Mouse (Mus musculus) frontal cortex, postnatal 36 days (tissue): ENCODE measurements around the gene Sfmbt2.
"Not testable (repeated sequence)": the region's sequence is repeated elsewhere in the genome, so short reads cannot be mapped to it uniquely, and the experiment has no call there.

ENCODE experiments used
- DNase-seq, 2 experiments: peaks; one replicate each; pipeline ENCODE4 v3.0.0; 2022; ENCODE audit warnings: low spot score in 2 of 2

The Sfmbt2 gene

GRCm38 (mm10) chr2:10370176-10370575 is at the start of gene Sfmbt2:
Gene Sfmbt2 (plus strand): TSS chr2:10370510.
- DNase-seq = no peak

DNA sequence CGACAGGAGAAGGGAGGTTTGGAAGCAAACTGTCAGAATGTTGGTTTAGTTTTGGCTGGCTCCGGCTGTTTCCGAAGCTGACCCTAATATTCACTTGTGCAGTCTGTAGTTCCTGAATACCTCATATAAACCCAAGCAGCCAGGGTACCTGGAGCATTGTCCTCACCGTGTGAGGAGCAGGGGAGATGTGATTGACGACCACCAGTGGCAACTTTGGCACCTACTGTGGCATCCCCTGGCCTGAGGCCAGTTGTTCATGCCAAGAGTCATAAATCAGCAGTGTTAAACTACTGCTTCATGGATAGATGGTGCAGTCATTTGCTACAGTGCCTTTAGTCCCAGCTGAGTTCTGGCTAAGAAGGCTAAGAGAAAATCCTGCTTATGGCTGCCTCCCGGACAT is 49.2 kb upstream of the Sfmbt2 start:
- no peak for DNase-seq

DNA sequence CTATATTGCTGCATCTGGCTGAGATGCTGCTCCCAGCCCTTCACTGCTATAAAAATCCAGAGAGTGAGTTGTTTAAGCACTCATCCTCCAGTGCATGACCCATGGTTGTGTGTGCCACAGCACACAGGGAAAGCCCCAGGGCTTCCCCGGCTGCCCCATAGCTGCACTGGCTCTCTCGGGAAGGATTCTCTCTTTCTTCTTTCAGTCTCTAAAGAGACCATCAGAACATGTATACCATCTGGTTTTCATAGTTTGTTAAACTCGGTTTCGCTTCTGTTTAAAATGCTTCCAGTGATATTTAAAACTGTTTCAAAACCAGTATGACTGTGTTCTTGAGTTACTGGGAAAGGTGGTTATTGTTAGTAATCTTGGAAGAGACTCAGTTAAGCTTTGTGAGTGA is 47.1 kb upstream of the Sfmbt2 start:
- no peak for DNase-seq

GRCm38 (mm10) chr2:10324980-10325379 is 45.3 kb upstream of the Sfmbt2 start:
- DNase-seq = no peak

- no peak for DNase-seq
These were observed 40.1 kb upstream of the Sfmbt2 start for GRCm38 (mm10) chr2:10330216-10330615.

DNA sequence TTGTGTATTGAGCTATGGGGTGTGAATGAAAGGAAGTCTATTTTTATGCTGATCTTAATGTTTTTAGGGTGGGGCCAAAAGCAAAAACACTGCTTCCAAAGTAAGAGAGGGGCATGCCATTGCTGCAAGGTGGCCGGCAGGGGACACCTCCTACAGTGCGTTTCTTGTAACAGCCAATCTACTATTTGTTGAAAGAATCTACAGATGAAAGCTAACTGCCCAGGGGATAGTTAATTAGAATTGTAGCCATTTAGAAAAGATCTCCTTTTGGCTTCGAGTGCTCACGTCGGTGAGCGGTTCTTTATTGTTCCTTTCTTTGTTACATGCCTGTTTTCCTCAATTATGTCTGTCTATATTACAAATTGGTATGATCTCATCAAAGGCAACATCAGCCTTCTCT is 36.0 kb upstream of the Sfmbt2 start:
- DNase-seq = no peak

- DNase-seq = no peak
These were observed 35.2 kb upstream of the Sfmbt2 start for GRCm38 (mm10) chr2:10335037-10335608.

DNA sequence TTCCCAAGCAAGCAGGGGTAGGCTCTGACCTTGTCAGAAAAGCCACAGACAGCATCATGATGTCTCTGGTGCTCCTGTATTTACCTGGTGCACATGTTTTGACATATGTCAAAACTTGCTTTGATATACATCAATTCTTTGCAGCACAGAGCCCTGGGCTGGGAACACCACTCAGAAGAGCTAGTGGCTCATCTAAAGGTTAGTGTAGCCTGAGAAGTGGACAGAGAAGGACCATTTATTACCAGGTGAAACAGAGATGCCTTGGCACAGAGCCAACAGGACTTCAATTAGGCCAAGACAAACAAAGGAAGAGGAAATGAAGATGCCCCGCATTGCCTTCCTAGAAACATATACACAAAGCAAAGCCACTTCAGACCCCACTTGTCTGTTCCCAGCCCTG is 30.3 kb upstream of the Sfmbt2 start:
- no peak for DNase-seq

DNA sequence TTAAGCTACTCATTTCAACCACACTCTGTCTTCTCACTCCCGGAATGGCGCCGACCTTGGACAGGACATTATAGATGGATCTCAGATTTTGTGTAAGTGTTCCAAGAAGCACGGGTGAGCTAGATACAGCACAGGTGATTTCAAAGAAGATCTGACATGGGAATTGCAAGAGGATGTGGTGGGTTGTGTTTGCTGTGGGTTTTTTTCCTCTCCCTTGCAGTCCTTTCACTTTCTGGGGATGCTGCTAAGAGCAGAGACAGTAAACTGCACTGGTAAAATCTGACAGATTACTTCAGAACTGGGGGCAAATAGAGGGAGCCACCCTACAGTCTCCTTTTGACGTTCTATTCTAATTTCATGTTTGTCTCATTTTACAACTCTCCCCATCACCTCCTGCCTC is 26.8 kb upstream of the Sfmbt2 start:
- no peak for DNase-seq

DNA sequence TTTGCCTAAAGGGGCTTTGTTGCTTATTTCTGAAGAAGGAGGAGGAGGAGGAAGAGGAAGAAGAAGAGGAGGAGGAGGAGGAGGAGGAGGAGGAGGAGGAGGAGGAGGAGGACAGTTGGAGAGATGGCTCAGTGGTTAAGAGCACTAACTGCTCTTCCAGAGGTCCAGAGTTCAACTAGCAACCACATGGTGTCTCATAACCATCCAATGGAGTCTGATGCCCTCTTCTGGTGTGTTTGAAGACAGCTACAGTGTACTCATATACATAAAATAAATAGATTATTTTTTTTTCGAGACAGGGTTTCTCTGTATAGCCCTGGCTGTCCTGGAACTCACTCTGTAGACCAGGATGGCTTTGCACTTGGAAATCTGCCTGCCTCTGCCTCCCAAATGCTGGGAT is 26.2 kb upstream of the Sfmbt2 start:
- DNase-seq = not testable (repeated sequence)

- DNase-seq = no peak
These were observed 23.1 kb upstream of the Sfmbt2 start for GRCm38 (mm10) chr2:10347193-10347592.

- no peak for DNase-seq
These were observed 22.3 kb upstream of the Sfmbt2 start for GRCm38 (mm10) chr2:10348036-10348435.

GRCm38 (mm10) chr2:10350266-10350810 is 20.0 kb upstream of the Sfmbt2 start:
- no peak for DNase-seq

DNA sequence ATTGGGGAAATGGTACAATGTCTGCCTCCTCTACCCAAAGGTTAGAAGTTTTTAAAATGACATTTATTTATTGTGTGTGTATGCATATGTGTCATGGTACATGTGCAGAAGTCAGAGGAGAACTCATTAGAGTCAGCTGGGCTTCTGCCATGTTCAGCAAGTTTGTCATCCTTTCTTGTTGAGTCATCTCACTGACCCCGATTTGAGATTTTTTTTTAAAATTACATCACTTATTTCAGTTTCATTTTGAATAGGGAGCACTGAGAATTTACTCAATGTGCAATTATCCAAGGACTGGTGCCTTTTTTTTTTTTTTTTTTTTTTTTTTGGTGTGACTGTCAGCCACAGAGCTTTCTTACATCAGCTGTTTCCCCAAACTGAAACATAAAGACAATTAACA is 19.2 kb upstream of the Sfmbt2 start:
- no peak for DNase-seq

- DNase-seq = no peak
These were observed 17.4 kb upstream of the Sfmbt2 start for GRCm38 (mm10) chr2:10352887-10353286.

- DNase-seq = no peak
These were observed 16.4 kb upstream of the Sfmbt2 start for GRCm38 (mm10) chr2:10353889-10354288.

DNA sequence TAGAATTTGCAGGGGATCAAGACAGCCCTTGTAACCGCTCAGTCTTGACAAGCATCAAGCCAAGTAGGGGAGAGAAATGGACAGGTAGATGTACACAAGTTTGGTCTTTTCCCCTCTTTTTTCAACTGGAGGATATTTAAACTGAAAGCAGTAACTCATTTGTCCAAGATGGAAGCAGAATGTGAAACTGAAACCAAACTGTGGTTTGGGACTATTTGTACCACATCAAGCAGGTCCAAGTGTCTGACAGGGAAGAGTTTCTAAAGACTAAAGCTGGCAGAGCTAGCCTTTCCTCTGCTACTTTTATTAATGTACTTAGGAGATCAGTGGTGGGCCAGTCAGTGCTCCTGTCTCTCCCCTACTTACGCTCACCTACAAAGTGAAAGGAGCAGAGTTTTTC is 10.4 kb upstream of the Sfmbt2 start:
- no peak for DNase-seq

DNA sequence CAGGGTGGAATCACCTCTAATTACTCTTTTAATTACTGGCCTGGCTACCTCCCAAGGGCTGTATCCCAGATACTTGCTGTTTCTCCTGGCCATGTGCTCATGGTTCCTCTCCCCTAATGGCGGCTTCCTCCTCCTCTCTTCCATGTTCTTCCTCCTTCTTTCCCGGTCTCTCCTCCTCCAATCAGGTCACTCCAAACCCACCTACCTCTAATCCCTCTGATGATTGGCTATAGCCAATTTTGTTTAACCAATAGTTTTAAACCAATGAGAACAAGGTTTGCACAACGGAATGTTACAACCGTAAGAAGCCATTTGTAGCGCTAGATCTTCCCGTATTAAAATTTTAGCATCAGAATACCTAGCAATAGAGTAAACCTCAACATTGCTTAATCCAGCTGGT is 5.2 kb upstream of the Sfmbt2 start:
- DNase-seq = no peak

DNA sequence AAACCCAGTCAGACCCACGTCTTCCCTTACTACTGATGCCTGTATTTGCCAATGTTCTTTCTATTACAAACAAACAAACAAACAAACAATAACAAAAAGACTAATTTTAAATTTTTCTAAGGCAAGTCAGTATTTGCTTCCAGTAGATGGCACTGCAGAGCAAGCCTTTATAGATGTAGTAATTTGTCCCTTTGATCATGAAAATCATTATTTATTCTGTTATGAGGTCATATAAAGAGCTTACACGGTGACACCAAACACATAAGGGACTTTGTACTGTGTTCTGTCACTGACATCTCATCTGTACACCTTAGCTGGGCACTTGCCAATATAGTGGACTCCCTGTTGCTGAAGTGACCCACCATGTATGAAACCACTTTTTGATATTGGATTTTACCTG is 4.0 kb upstream of the Sfmbt2 start:
- DNase-seq = no peak

DNA sequence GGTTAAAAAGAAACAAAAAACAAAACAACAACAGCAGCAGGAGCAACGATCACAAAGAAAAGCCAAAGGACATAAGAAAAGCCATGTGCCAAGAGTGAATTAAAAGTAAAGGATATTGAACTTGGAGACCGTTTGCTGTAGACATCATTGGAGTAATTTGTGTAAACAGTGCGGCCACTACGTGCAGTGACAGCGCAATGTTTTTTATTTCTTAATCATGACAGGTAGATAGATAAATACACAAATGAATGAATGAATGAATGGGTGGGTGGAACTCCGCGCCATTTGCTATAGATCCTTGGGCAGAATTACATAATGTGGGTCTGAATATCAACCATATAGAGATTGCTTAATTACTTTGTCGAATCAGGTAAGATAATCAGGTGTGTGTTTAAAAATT is 634 bp upstream of the Sfmbt2 start:
- DNase-seq = no peak

DNA sequence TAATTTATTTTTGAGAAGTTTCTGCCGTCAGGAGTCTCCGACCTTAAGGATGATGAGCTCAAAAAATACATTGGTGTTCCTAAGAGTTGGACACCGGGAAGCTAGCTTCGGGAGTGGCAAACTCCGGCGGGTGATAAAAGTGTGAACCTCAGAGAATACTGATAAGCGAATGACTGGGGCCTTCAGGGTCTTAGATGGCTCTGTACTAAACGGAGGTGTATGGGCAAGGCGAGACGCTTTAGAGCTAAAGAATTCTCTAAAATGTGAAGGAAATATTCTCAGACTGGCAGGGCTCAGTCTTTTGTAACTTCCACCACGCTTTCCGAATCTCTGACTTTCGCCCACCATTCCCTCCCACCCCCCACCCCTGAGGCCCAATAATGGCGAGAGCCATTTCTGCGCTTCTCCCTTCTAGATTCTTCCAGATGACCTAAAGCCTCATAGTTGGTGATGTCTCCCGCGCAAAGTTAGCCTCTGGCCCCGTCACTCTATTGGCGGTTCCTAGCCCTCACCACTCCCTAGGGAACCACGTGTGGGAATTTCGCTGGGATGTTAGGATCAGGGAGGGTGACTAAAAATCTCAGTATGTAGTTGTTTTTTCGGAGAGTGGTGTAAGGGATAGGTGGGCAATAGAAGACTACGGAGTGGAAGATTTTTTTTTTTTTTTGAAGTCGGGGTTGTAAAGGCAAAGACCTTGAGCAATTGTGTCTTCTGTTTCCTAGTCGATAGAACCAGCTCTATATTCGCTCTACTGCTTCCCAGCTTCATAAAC is 563 bp downstream of the Sfmbt2 start:
- DNase-seq = no peak

- peak in 1 of 2 experiments; percentile 1 for DNase-seq
These were observed 1.1 kb downstream of the Sfmbt2 start for GRCm38 (mm10) chr2:10371459-10371817.

GRCm38 (mm10) chr2:10371899-10372298 is 1.6 kb downstream of the Sfmbt2 start:
- no peak for DNase-seq
